Mouse (Mus musculus) heart, postnatal 0 days (tissue): ENCODE results near the gene Anks1b. TPM values are rescaled to one million over a fixed set of nuclear protein-coding genes. Genes with fewer than 3 reads are reported as not detected.
A peak's percentile ranks its signal among the peaks of the same experiment; 100 is the strongest.

ENCODE experiments used
- ATAC-seq: fragments of 200-750 bp; cut with Nextera tagmentation; 2 replicates; pipeline ENCODE4 v1.8.0; 2017; ENCODE audit warnings: low read depth, moderate number of reproducible peaks, moderate library complexity; ENCODE audit not compliant: insufficient read depth
- DNase-seq: peaks from one replicate; pipeline ENCODE4 v3.0.0-alpha.2; 2016; ENCODE audit warnings: low spot score
- H3K27ac ChIP-seq: fragments of 300-500 bp; sonication (generic); 2 replicates; pipeline ENCODE4 v1.5.1; 2014; ENCODE audit warnings: low read depth, mild to moderate bottlenecking
- H3K27me3 ChIP-seq: fragments of 300-500 bp; sonication (generic); 2 replicates; pipeline ENCODE4 v1.6.1; 2014; ENCODE audit warnings: low read length, mixed read lengths; ENCODE audit not compliant: control insufficient read depth, insufficient read depth
- H3K36me3 ChIP-seq: fragments of 300-500 bp; sonication (generic); replicated peaks from 2 replicates; pipeline ENCODE4 v1.6.1; 2014; ENCODE audit warnings: low read length, mixed read lengths; ENCODE audit not compliant: control insufficient read depth, insufficient read depth
- H3K4me1 ChIP-seq: fragments of 300-500 bp; sonication (generic); 2 replicates; pipeline ENCODE4 v1.6.1; 2014; ENCODE audit warnings: antibody characterized with exemption; ENCODE audit not compliant: control insufficient read depth, insufficient read depth
- H3K4me2 ChIP-seq: fragments of 300-500 bp; sonication (generic); 2 replicates; pipeline ENCODE4 v1.6.1; 2014; ENCODE audit warnings: low read depth, mild to moderate bottlenecking, low read length, moderate library complexity
- H3K4me3 ChIP-seq: fragments of 300-500 bp; sonication (generic); 2 replicates; pipeline ENCODE4 v1.5.1; 2014; ENCODE audit warnings: low read depth, low read length
- H3K9ac ChIP-seq: fragments of 300-500 bp; sonication (generic); replicated peaks from 2 replicates; pipeline ENCODE4 v1.6.1; 2014; ENCODE audit warnings: low read depth, low read length, mixed read lengths
- H3K9me3 ChIP-seq: fragments of 300-500 bp; sonication (generic); replicated peaks from 2 replicates; pipeline ENCODE4 v1.6.1; 2016; ENCODE audit warnings: low read length; ENCODE audit not compliant: control insufficient read depth
- CTCF ChIP-seq: IDR thresholded peaks from 2 replicates; pipeline ENCODE4 v1.5.1; 2016; ENCODE audit warnings: antibody characterized with exemption, control low read depth, low read depth
- EP300 ChIP-seq: IDR thresholded peaks from 2 replicates; pipeline ENCODE4 v1.6.1; 2016; ENCODE audit warnings: antibody characterized with exemption, low read depth
- WGBS: fragments of 180-500 bp; shearing (Covaris S2); extraction: QIAGEN DNeasy Blood & Tissue Kit; methylation state at CpG from one replicate; pipeline ENCODE4 v1.1.7; 2014; 5-methylcytosine and 5-hydroxymethylcytosine counted together
- polyA plus RNA-seq: library from polyadenylated mRNA; unstranded; fragments of >200 nt; fragmentation: Nextera tagmentation; extraction: Ambion mirVana; gene quantifications from 2 replicates; pipeline ENCODE4 v1.2.1, GENCODE M21; 2015
- total RNA-seq: library from RNA; depleted of rRNA; stranded (reverse); fragments of >200 nt; gene quantifications from 2 replicates; pipeline ENCODE4 v1.2.3, GENCODE M21; 2014; ENCODE audit warnings: low replicate concordance

The Anks1b gene
- total and polyA plus RNA-seq, 2 experiments from 2014 or later: 0.26 TPM; not detected in 1

- 0 out of 2 replicates have a peak overlapping the region, but pooled peaks have one; percentile 19 for H3K9ac ChIP-seq
- peaks cover 6% of the 10 kb centered on the region for H3K4me1 ChIP-seq
- TF ChIP-seq CTCF (no peak), EP300 (no peak)
- H3K27me3 ChIP-seq: peaks cover 27% of the 10 kb centered on the region
- no peak overlapping the region for H3K27ac ChIP-seq
- no peaks in the 10 kb centered on the region for H3K36me3 ChIP-seq
- under 1% methylated on average over 18 of the region's 56 CpGs for WGBS
- DNase-seq (peak; percentile 28), ATAC-seq (peak; percentile 41; the same call in 1 of the 2 replicates)
- peak overlapping the region; percentile 57 for H3K4me3 ChIP-seq
- no peaks in the 10 kb centered on the region for H3K9me3 ChIP-seq
- H3K4me2 ChIP-seq: peak overlapping the region; percentile 92
Measured at GRCm38 (mm10) chr10:89872501-89873145, 686 bp upstream of the Anks1b start.

GRCm38 (mm10) chr10:89874036-89874435, 727 bp downstream of the Anks1b start:
- 18% methylated on average over 8 of the region's 8 CpGs for WGBS
- peaks cover 27% of the 10 kb centered on the region for H3K27me3 ChIP-seq

GRCm38 (mm10) chr10:89883561-89883960, 10.3 kb downstream of the Anks1b start:
- ATAC-seq: no peak
- no peaks in the 10 kb centered on the region for H3K9me3 ChIP-seq
- no peaks in the 10 kb centered on the region for H3K36me3 ChIP-seq
- TF ChIP-seq EP300 (no peak), CTCF (no peak)
- H3K9ac ChIP-seq: no peak overlapping the region
- no peak overlapping the region for H3K4me2 ChIP-seq
- no peak overlapping the region for H3K27ac ChIP-seq
- no peaks in the 10 kb centered on the region for H3K4me1 ChIP-seq
- DNase-seq: no peak
- WGBS: 75% methylated on average over 8 of the region's 8 CpGs
- H3K27me3 ChIP-seq: no peaks in the 10 kb centered on the region
- H3K4me3 ChIP-seq: no peak overlapping the region

More at GRCm38 (mm10) chr10:89874036-89874435, 727 bp downstream of the Anks1b start:
- H3K27ac ChIP-seq: no peak overlapping the region
- TF ChIP-seq EP300 (no peak), CTCF (no peak)
- peak overlapping the region; percentile 92 for H3K4me2 ChIP-seq
- DNase-seq (no peak), ATAC-seq (no peak)
- H3K4me1 ChIP-seq: peaks cover 6% of the 10 kb centered on the region
- H3K36me3 ChIP-seq: no peaks in the 10 kb centered on the region
- H3K9me3 ChIP-seq: no peaks in the 10 kb centered on the region
- H3K9ac ChIP-seq: no peak overlapping the region
- peak overlapping the region; percentile 57 for H3K4me3 ChIP-seq

GRCm38 (mm10) chr10:89902720-89903337, 29.5 kb downstream of the Anks1b start:
- Histone ChIP-seq H3K4me1 (no peaks in the 10 kb centered on the region), H3K27ac (no peak overlapping the region), H3K27me3 (no peaks in the 10 kb centered on the region), H3K4me3 (no peak overlapping the region), H3K4me2 (no peak overlapping the region), H3K36me3 (no peaks in the 10 kb centered on the region), H3K9me3 (no peaks in the 10 kb centered on the region), H3K9ac (no peak overlapping the region)
- WGBS: 63% methylated on average over 7 of the region's 7 CpGs
- DNase-seq (no peak), ATAC-seq (no peak)
- TF ChIP-seq CTCF: 0 out of 2 replicates have a peak, but pooled peaks have one; percentile 11
- TF ChIP-seq EP300: no peak

GRCm38 (mm10) chr10:89911889-89912288, 38.6 kb downstream of the Anks1b start:
- Histone ChIP-seq H3K4me3 (no peak overlapping the region), H3K4me2 (no peak overlapping the region), H3K9ac (no peak overlapping the region), H3K27me3 (no peaks in the 10 kb centered on the region), H3K36me3 (no peaks in the 10 kb centered on the region), H3K4me1 (no peaks in the 10 kb centered on the region), H3K27ac (no peak overlapping the region), H3K9me3 (no peaks in the 10 kb centered on the region)
- DNase-seq (no peak), ATAC-seq (no peak)
- TF ChIP-seq CTCF: no peak
- no peak for TF ChIP-seq EP300
- 83% methylated on average over 4 of the region's 4 CpGs for WGBS

GRCm38 (mm10) chr10:89913174-89913573, 39.9 kb downstream of the Anks1b start:
- no peak for DNase-seq
- Histone ChIP-seq H3K4me3 (no peak overlapping the region), H3K36me3 (no peaks in the 10 kb centered on the region), H3K4me2 (no peak overlapping the region), H3K4me1 (no peaks in the 10 kb centered on the region), H3K27me3 (no peaks in the 10 kb centered on the region), H3K9me3 (no peaks in the 10 kb centered on the region), H3K27ac (no peak overlapping the region), H3K9ac (no peak overlapping the region)
- no peak for ATAC-seq
- TF ChIP-seq CTCF: no peak
- no peak for TF ChIP-seq EP300
